Mouse (Mus musculus) kidney, adult 2 months (tissue): Measurements from ENCODE around the gene Galnt3. TPM values are rescaled to one million over a fixed set of nuclear protein-coding genes. Genes with fewer than 3 reads are reported as not detected.
A peak's percentile ranks its signal among the peaks of the same experiment; 100 is the strongest.

Experiments used
- DNase-seq: peaks from one replicate; pipeline ENCODE4 v3.0.0; 2021
- H3K27ac ChIP-seq: fragments of 200-500 bp; 2 replicates; pipeline ENCODE4 v1.5.1; 2012; ENCODE audit warnings: low read depth, low read length, control low read depth, inconsistent platforms; ENCODE audit not compliant: insufficient read depth
- H3K27me3 ChIP-seq: fragments of 200-500 bp; replicated peaks from 2 replicates; pipeline ENCODE4 v1.6.1; 2012; ENCODE audit warnings: mild to moderate bottlenecking, moderate library complexity, low read length, inconsistent platforms; ENCODE audit not compliant: control insufficient read depth, insufficient read depth
- H3K36me3 ChIP-seq: fragments of 200-500 bp; 2 replicates; pipeline ENCODE4 v1.6.1; 2012; ENCODE audit warnings: mild to moderate bottlenecking, moderate library complexity, low read length, inconsistent platforms; ENCODE audit not compliant: control insufficient read depth, insufficient read depth
- H3K4me1 ChIP-seq: fragments of 200-500 bp; 2 replicates; pipeline ENCODE4 v1.6.1; 2011; ENCODE audit warnings: low read length; ENCODE audit not compliant: control insufficient read depth, insufficient read depth
- H3K4me3 ChIP-seq: fragments of 200-500 bp; 2 replicates; pipeline ENCODE4 v1.5.1; 2011; ENCODE audit warnings: mild to moderate bottlenecking, low read depth, low read length, control low read depth; ENCODE audit not compliant: insufficient read depth
- CTCF ChIP-seq: fragments of 200-500 bp; conservative IDR thresholded peaks from 2 replicates; pipeline ENCODE4 v1.5.1; 2011; ENCODE audit warnings: low read depth, mild to moderate bottlenecking, control low read depth, low read length, moderate library complexity, mixed read lengths; ENCODE audit not compliant: insufficient read depth, insufficient read length
- POLR2A ChIP-seq: fragments of 200-500 bp; IDR thresholded peaks from one replicate; pipeline ENCODE4 v1.6.1; 2011; ENCODE audit warnings: low read depth, low read length, control low read depth
- WGBS: fragments of 180-500 bp; shearing (Covaris S2); methylation state at CpG from one replicate; pipeline ENCODE4 v1.1.7; 2018; 5-methylcytosine and 5-hydroxymethylcytosine counted together
- polyA plus RNA-seq: library from polyadenylated mRNA; depleted of rRNA; stranded (reverse); fragments of >200 nt; gene quantifications from 2 replicates; pipeline ENCODE4 v1.2.3, GENCODE M21; 2012

Galnt3 gene
- polyA plus RNA-seq, 1 experiment = 21.0 TPM

GRCm38 (mm10) chr2:66131862-66132544 lies 7.2 kb upstream of the Galnt3 start:
- peak; percentile 84 for DNase-seq
- peaks cover 15% of the 10 kb centered on the region for H3K4me1 ChIP-seq
- H3K27ac ChIP-seq = peak overlapping the region; percentile 85
- no peaks in the 10 kb centered on the region for H3K27me3 ChIP-seq
- no peak overlapping the region for H3K4me3 ChIP-seq
- 43% methylated on average over 8 of the region's 8 CpGs for WGBS
- no peaks in the 10 kb centered on the region for H3K36me3 ChIP-seq
- TF ChIP-seq POLR2A (no peak), CTCF (no peak)

GRCm38 (mm10) chr2:66128941-66129340 lies 4.1 kb upstream of the Galnt3 start:
- TF ChIP-seq CTCF (no peak), POLR2A (no peak)
- DNase-seq = peak; percentile 61
- Histone ChIP-seq H3K27ac (peak overlapping the region; percentile 28; the same call in 1 of the 2 replicates), H3K4me1 (peaks cover 15% of the 10 kb centered on the region), H3K27me3 (no peaks in the 10 kb centered on the region), H3K36me3 (no peaks in the 10 kb centered on the region), H3K4me3 (no peak overlapping the region)
- 48% methylated on average over 2 of the region's 2 CpGs for WGBS

GRCm38 (mm10) chr2:66127541-66127940 lies 2.7 kb upstream of the Galnt3 start:
- H3K4me1 ChIP-seq = peaks cover 15% of the 10 kb centered on the region
- no peak for TF ChIP-seq CTCF
- no peak for TF ChIP-seq POLR2A
- no peaks in the 10 kb centered on the region for H3K27me3 ChIP-seq
- WGBS = 54% methylated on average over 1 of the region's 1 CpGs
- no peak overlapping the region for H3K27ac ChIP-seq
- DNase-seq = peak; percentile 82
- H3K36me3 ChIP-seq = no peaks in the 10 kb centered on the region
- H3K4me3 ChIP-seq = no peak overlapping the region

GRCm38 (mm10) chr2:66126936-66127335 lies 2.1 kb upstream of the Galnt3 start:
- TF ChIP-seq POLR2A = no peak
- no peak for TF ChIP-seq CTCF
- H3K4me1 ChIP-seq = peaks cover 14% of the 10 kb centered on the region
- no peaks in the 10 kb centered on the region for H3K27me3 ChIP-seq
- H3K4me3 ChIP-seq = no peak overlapping the region
- WGBS = 54% methylated on average over 4 of the region's 4 CpGs
- H3K36me3 ChIP-seq = no peaks in the 10 kb centered on the region
- peak; percentile 48 for DNase-seq
- peak overlapping the region; percentile 90 for H3K27ac ChIP-seq

GRCm38 (mm10) chr2:66123756-66124589 lies 821 bp downstream of the Galnt3 start:
- peak overlapping the region; percentile 71 for H3K4me3 ChIP-seq
- DNase-seq = peak; percentile 46
- peaks cover 6% of the 10 kb centered on the region for H3K4me1 ChIP-seq
- peak overlapping the region; percentile 53 for H3K27ac ChIP-seq
- H3K36me3 ChIP-seq = no peaks in the 10 kb centered on the region
- H3K27me3 ChIP-seq = no peaks in the 10 kb centered on the region
- 1% methylated on average over 57 of the region's 57 CpGs for WGBS
- no peak for TF ChIP-seq POLR2A
- no peak for TF ChIP-seq CTCF

- TF ChIP-seq CTCF (no peak), POLR2A (no peak)
- 51% methylated on average over 3 of the region's 3 CpGs for WGBS
- DNase-seq = peak; percentile 87
- no peaks in the 10 kb centered on the region for H3K36me3 ChIP-seq
- H3K4me3 ChIP-seq = no peak overlapping the region
- peaks cover 6% of the 10 kb centered on the region; the same call in 1 of the 2 replicates for H3K4me1 ChIP-seq
- H3K27ac ChIP-seq = peak overlapping the region; percentile 55
- H3K27me3 ChIP-seq = no peaks in the 10 kb centered on the region
Observed at GRCm38 (mm10) chr2:66117686-66118085, 7.1 kb downstream of the Galnt3 start.

- H3K27ac ChIP-seq = peak overlapping the region; percentile 66
- peaks cover 7% of the 10 kb centered on the region for H3K4me1 ChIP-seq
- no peak overlapping the region for H3K4me3 ChIP-seq
- WGBS = 48% methylated on average over 9 of the region's 9 CpGs
- peak; percentile 83 for DNase-seq
- no peaks in the 10 kb centered on the region for H3K36me3 ChIP-seq
- TF ChIP-seq CTCF = no peak
- no peak for TF ChIP-seq POLR2A
- H3K27me3 ChIP-seq = no peaks in the 10 kb centered on the region
Observed at GRCm38 (mm10) chr2:66107864-66108514, 16.8 kb downstream of the Galnt3 start.
